29 mouse cellular contexts compared by ENCODE assay signal in the genomic region with DNA sequence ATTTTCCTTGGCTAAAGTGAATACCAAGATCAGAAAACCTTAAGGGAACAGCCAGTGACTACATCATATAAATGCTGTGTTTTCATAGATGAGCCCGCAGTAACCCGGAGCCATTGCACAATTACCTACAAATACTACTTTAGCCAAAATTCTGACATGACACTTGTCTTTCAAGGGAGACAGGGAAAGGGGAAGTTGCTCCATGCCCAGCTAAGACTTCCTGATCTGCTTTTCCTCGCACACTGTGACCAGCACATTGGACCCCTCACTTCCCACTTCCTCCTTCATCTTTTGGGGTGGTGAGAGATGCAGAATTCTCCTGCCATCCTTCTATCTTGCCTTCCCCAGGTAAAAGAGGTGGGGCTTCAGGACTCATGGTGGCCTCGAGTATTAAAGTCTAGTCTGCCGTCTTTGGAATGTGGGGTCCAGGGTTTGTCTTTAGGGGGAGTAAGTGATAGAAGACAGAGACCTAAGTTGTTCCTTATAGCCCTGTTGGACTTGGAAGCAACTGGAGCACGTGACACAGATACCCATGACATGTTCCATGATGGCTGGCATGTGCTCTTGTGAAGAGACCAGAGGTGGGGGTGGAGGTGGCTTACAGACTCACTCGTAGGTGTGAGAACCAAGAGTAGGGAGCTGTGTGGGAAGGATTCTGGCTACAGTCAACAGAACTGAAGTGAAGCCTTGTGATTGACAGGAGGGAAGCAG. TPM values are rescaled to one million over a fixed set of nuclear protein-coding genes. Genes with fewer than 3 reads are reported as not detected.
DNase-seq lines count a peak whose midpoint lies in the region; ATAC-seq and TF ChIP-seq lines count a peak whose summit lies in the region.
"Had no signal": no experiment of that assay in that cellular context is flagged by ENCODE, and none has a peak within 500 bp of the region (broad histone marks: within the 10 kb centered on the region; RNA-seq: fewer than 3 reads in every experiment).

No protein-coding gene starts in this region.

- WGBS in liver, adult 2 months = 74% methylated on average over 7 of the region's 7 CpGs
- 74% methylated on average over 7 of the region's 7 CpGs for WGBS in liver, embryonic 11.5 days

- no peak overlapping the region for H3K9ac ChIP-seq in liver, adult 2 months (ENCODE audit: low read depth, low read length)
- H3K9ac ChIP-seq in liver, embryonic 11.5 days (ENCODE audit: low read depth, low read length) = no peak overlapping the region
- H3K9ac ChIP-seq: forebrain, embryonic 12.5 days; kidney, embryonic 15.5 days; midbrain, embryonic 12.5 days; neural tube, embryonic 15.5 days had no signal

- H3K27ac ChIP-seq in liver, adult 2 months (replicated peaks; ENCODE audit: insufficient read depth, low read depth, low read length) = no peak overlapping the region
- no peak overlapping the region for H3K27ac ChIP-seq in liver, embryonic 11.5 days (ENCODE audit: low read depth, low read length)
- H3K27ac ChIP-seq in bone marrow macrophage, adult 2 months (ENCODE audit: insufficient read depth, low read depth, low read length) = peak overlapping the region; percentile 88
- H3K27ac ChIP-seq: forebrain, embryonic 12.5 days; heart, adult 2 months; hindbrain, embryonic 10.5 days; kidney, embryonic 15.5 days; midbrain, embryonic 12.5 days; neural tube, embryonic 15.5 days had no signal

- no peak overlapping the region for H3K4me2 ChIP-seq in liver, embryonic 11.5 days
- H3K4me2 ChIP-seq: forebrain, embryonic 12.5 days; kidney, embryonic 15.5 days; midbrain, embryonic 12.5 days; neural tube, embryonic 15.5 days had no signal

- no peaks in the 10 kb centered on the region for H3K9me3 ChIP-seq in liver, embryonic 11.5 days (ENCODE audit: control insufficient read depth, low read length)
- H3K9me3 ChIP-seq: forebrain, embryonic 12.5 days; hindbrain, embryonic 10.5 days; kidney, embryonic 15.5 days; midbrain, embryonic 12.5 days; neural tube, embryonic 15.5 days had no signal

- H3K27me3 ChIP-seq in liver, adult 2 months (ENCODE audit: control insufficient read depth, insufficient read depth, low read length) = no peaks in the 10 kb centered on the region
- H3K27me3 ChIP-seq in liver, embryonic 11.5 days (replicated peaks; ENCODE audit: control insufficient read depth, insufficient read depth, low read length) = no peaks in the 10 kb centered on the region
- H3K27me3 ChIP-seq: forebrain, embryonic 12.5 days; kidney, embryonic 15.5 days; midbrain, embryonic 12.5 days; neural tube, embryonic 15.5 days had no signal

- TF ChIP-seq POLR2A in liver, adult 2 months (IDR thresholded peaks at IDR 0.05; ENCODE audit: extremely low read depth, insufficient read depth, low read length) = no peak
- TF ChIP-seq POLR2A in bone marrow macrophage, adult 2 months (IDR thresholded peaks at IDR 0.05; ENCODE audit: borderline replicate concordance, low read depth, low read length) = no peak

- no peak; the same call in 1 of the 2 replicates for ATAC-seq in liver, embryonic 11.5 days (replicated peaks; ENCODE audit: low FRiP score)
- ATAC-seq in megakaryocyte progenitor cell, adult 5-6 weeks (replicated peaks; ENCODE audit: poor library complexity) = peak; percentile 85

- H3K36me3 ChIP-seq in liver, adult 2 months (ENCODE audit: control insufficient read depth, insufficient read depth, low read length) = peaks cover 4% of the 10 kb centered on the region; the same call in 1 of the 2 replicates
- no peaks in the 10 kb centered on the region for H3K36me3 ChIP-seq in liver, embryonic 11.5 days (ENCODE audit: control insufficient read depth, insufficient read depth, low read length)

- H3K4me3 ChIP-seq in liver, adult 2 months (ENCODE audit: insufficient read depth, low read depth, low read length) = no peak overlapping the region
- no peak overlapping the region for H3K4me3 ChIP-seq in liver, embryonic 11.5 days (ENCODE audit: low read depth, low read length)
- no peak overlapping the region for H3K4me3 ChIP-seq in bone marrow macrophage, adult 2 months (ENCODE audit: insufficient read depth, low read length)
- H3K4me3 ChIP-seq: forebrain, embryonic 12.5 days; heart, adult 2 months; hindbrain, embryonic 10.5 days; kidney, embryonic 15.5 days; midbrain, embryonic 12.5 days; neural tube, embryonic 15.5 days had no signal

- peak; percentile 40 for DNase-seq in liver, adult 2 months (ENCODE audit: extremely low read depth, low read depth, low spot score)
- no peak for DNase-seq in liver, embryonic 11.5 days (ENCODE audit: low spot score)
- DNase-seq in CD4-positive helper T cell, adult 2 months (ENCODE audit: low read depth, low spot score) = peak; percentile 62
- no peak for DNase-seq in kidney, adult 9 months
- no peak for DNase-seq in layer of hippocampus, adult 11-12 months (ENCODE audit: low spot score)
- no peak for DNase-seq in layer of hippocampus, adult 8-10 months (ENCODE audit: low spot score in 2 of 2)
- DNase-seq: adrenal gland, postnatal 10 days; cerebellum, adult 18-20 months; cerebellum, postnatal 36 days; heart, adult 2 months; layer of hippocampus, postnatal 36 days; lung, adult 18-20 months; lung, postnatal 36 days; right cerebral cortex, postnatal 25 days; thymus, postnatal 36 days had no signal

- H3K79me2 ChIP-seq in liver, adult 2 months (ENCODE audit: control insufficient read depth, insufficient read depth, low read length) = no peaks in the 10 kb centered on the region; the same call in 1 of the 2 replicates

- no peak for TF ChIP-seq CTCF in liver, adult 2 months (IDR thresholded peaks at IDR 0.05; ENCODE audit: low read depth, low read length)
- TF ChIP-seq CTCF in bone marrow macrophage, adult 2 months (IDR thresholded peaks at IDR 0.05; ENCODE audit: low read depth, low read length) = no peak

- peaks cover 4% of the 10 kb centered on the region; the same call in 1 of the 2 replicates for H3K4me1 ChIP-seq in liver, adult 2 months (ENCODE audit: control insufficient read depth, insufficient read depth, low read length)
- no peaks in the 10 kb centered on the region for H3K4me1 ChIP-seq in liver, embryonic 11.5 days (replicated peaks; ENCODE audit: control insufficient read depth, insufficient read depth, low read length)
- H3K4me1 ChIP-seq in bone marrow macrophage, adult 2 months (ENCODE audit: control insufficient read depth, insufficient read depth, low read length) = peaks cover 84% of the 10 kb centered on the region
- H3K4me1 ChIP-seq: forebrain, embryonic 12.5 days; hindbrain, embryonic 10.5 days; midbrain, embryonic 12.5 days; neural tube, embryonic 15.5 days had no signal

RNA-seq across cellular contexts. Expression of a gene that starts 30.0 kb away (rescaled TPM):
- 0.37 and 0.67 TPM in 2 replicates for total RNA-seq in liver, adult 2 months (2014; rRNA removed)
- 0.17 and 0.26 TPM in 2 replicates for polyA plus RNA-seq in liver, adult 2 months (2012; rRNA removed)
- 3.2 and 3.9 TPM in 2 replicates for polyA plus RNA-seq in liver, embryonic 11.5 days (2014; fragmentation: Nextera tagmentation; extraction: Ambion mirVana)
- 33.0 and 34.1 TPM in 2 replicates for polyA plus RNA-seq in bone marrow macrophage, adult 2 months (2012; ENCODE audit: insufficient read depth, insufficient read length, missing spikeins)
- total RNA-seq in megakaryocyte progenitor cell, adult 5-6 weeks (2015) = 4.0 and 7.1 TPM in 2 replicates
- total RNA-seq in megakaryocyte progenitor cell, adult 5-6 weeks (2017) = 2.2 and 3.5 TPM in 2 replicates
- total RNA-seq in layer of hippocampus, adult 8-10 months (2022) = 1 to 10 TPM in 2 of 4 experiments, under 1 TPM in 2; 0.50 to 7.3 (median 2.6) TPM

RNA-seq across cellular contexts. Expression of a gene that starts 39.5 kb away (rescaled TPM):
- total RNA-seq in liver, adult 2 months (2014; rRNA removed) = not detected in 2 replicates
- not detected in 2 replicates for polyA plus RNA-seq in liver, adult 2 months (2012; rRNA removed)
- polyA plus RNA-seq in liver, embryonic 11.5 days (2014; fragmentation: Nextera tagmentation; extraction: Ambion mirVana) = not detected in 2 replicates
- not detected in 2 replicates for polyA plus RNA-seq in bone marrow macrophage, adult 2 months (2012; ENCODE audit: insufficient read depth, insufficient read length, missing spikeins)
- not detected in 2 replicates for total RNA-seq in megakaryocyte progenitor cell, adult 5-6 weeks (2015)
- not detected in 2 replicates for total RNA-seq in megakaryocyte progenitor cell, adult 5-6 weeks (2017)
- not detected for total RNA-seq in layer of hippocampus, adult 8-10 months (2022)
- total RNA-seq: gastrocnemius, adult 8-10 months; heart, adult 2 months; left cerebral cortex, postnatal 25 days had no signal
- polyA plus RNA-seq: activated CD4-positive, CD25-positive, alpha-beta regulatory T cell, adult 4 months; embryonic facial prominence, embryonic 11.5 days; forebrain, embryonic 12.5 days; heart, adult 2 months; heart, embryonic 16.5 days; hindbrain, embryonic 10.5 days; inflammation-experienced regulatory T-cells, adult 6 months; kidney, embryonic 15.5 days; large intestine, adult 2 months; midbrain, embryonic 12.5 days; neural tube, embryonic 15.5 days had no signal

Comparison
In these comparisons a context has a peak if more than half of its experiments do, and no peak if none do; other contexts are left out.
1. DNase-seq: peak in liver, adult 2 months (single experiment) and CD4-positive helper T cell, adult 2 months (single experiment); none in liver, embryonic 11.5 days (single experiment), kidney, adult 9 months (single experiment), layer of hippocampus, adult 11-12 months (single experiment) and layer of hippocampus, adult 8-10 months (0 of 2).